In genomic region chr11:95939828-95940507, GRCm38 (mm10) we compare ENCODE assay signal across 12 mouse cellular contexts. TPM values are rescaled to one million over a fixed set of nuclear protein-coding genes. Genes with fewer than 3 reads are reported as not detected.
DNase-seq lines count a peak whose midpoint lies in the region; ATAC-seq and TF ChIP-seq lines count a peak whose summit lies in the region.
"Had no signal": no experiment of that assay in that cellular context is flagged by ENCODE, and none has a peak within 500 bp of the region (broad histone marks: within the 10 kb centered on the region; RNA-seq: fewer than 3 reads in every experiment).

No protein-coding gene starts in this region.

- H3K4me2 ChIP-seq in hindbrain, postnatal 0 days (ENCODE audit: low read depth, low read length): no peak overlapping the region
- no peak overlapping the region for H3K4me2 ChIP-seq in hindbrain, embryonic 11.5 days (replicated peaks; ENCODE audit: low read depth, low read length)
- H3K4me2 ChIP-seq in CH12.LX (ENCODE audit: insufficient read depth, low read depth, poor library complexity, severe bottlenecking): no peak overlapping the region
- H3K4me2 ChIP-seq in forebrain, embryonic 12.5 days: no peak overlapping the region
- H3K4me2 ChIP-seq: midbrain, embryonic 12.5 days had no signal

- H3K79me2 ChIP-seq in CH12.LX (replicated peaks; ENCODE audit: control insufficient read depth, extremely low read depth, insufficient read depth, poor library complexity, severe bottlenecking): no peaks in the 10 kb centered on the region

- TF ChIP-seq POLR2A in CH12.LX (IDR thresholded peaks at IDR 0.05; ENCODE audit: low read depth, low read length): no peak

- no peaks in the 10 kb centered on the region for H3K36me3 ChIP-seq in hindbrain, postnatal 0 days (ENCODE audit: insufficient read depth, low read length)
- no peaks in the 10 kb centered on the region for H3K36me3 ChIP-seq in hindbrain, embryonic 11.5 days (ENCODE audit: control insufficient read depth, insufficient read depth, low read length)
- H3K36me3 ChIP-seq in CH12.LX (replicated peaks in 1 of 2; ENCODE audit: control insufficient read depth in 1 of 2, insufficient read depth in 1 of 2, low read length in 1 of 2): no peaks in the 10 kb centered on the region
- no peaks in the 10 kb centered on the region for H3K36me3 ChIP-seq in forebrain, embryonic 12.5 days (replicated peaks)
- H3K36me3 ChIP-seq: midbrain, embryonic 12.5 days had no signal

- WGBS in hindbrain, postnatal 0 days: 37% methylated on average over 11 of the region's 11 CpGs
- 39% methylated on average over 11 of the region's 11 CpGs for WGBS in hindbrain, embryonic 11.5 days
- 45% methylated on average over 11 of the region's 11 CpGs for WGBS in forebrain, embryonic 12.5 days

- no peak for TF ChIP-seq EP300 in CH12.LX (IDR thresholded peaks at IDR 0.05; ENCODE audit: low read length)

- no peaks in the 10 kb centered on the region for H3K4me1 ChIP-seq in hindbrain, postnatal 0 days (ENCODE audit: insufficient read depth, low read length)
- H3K4me1 ChIP-seq in hindbrain, embryonic 11.5 days (replicated peaks; ENCODE audit: control insufficient read depth, insufficient read depth, low read length): no peaks in the 10 kb centered on the region
- peaks cover 0 to 7% of the 10 kb centered on the region in 2 experiments; a peak in 2 of 4 replicates for H3K4me1 ChIP-seq in CH12.LX (ENCODE audit: control insufficient read depth in 1 of 2, insufficient read depth in 2 of 2)
- H3K4me1 ChIP-seq in forebrain, embryonic 12.5 days: no peaks in the 10 kb centered on the region
- H3K4me1 ChIP-seq: midbrain, embryonic 12.5 days had no signal

- H3K9ac ChIP-seq in hindbrain, postnatal 0 days (replicated peaks; ENCODE audit: low read length): no peak overlapping the region
- H3K9ac ChIP-seq in hindbrain, embryonic 11.5 days (ENCODE audit: low read depth, low read length): no peak overlapping the region
- no peak overlapping the region for H3K9ac ChIP-seq in CH12.LX (ENCODE audit: insufficient read depth, low read depth)
- no peak overlapping the region for H3K9ac ChIP-seq in forebrain, embryonic 12.5 days
- H3K9ac ChIP-seq: midbrain, embryonic 12.5 days had no signal

- no peak for DNase-seq in hindbrain, postnatal 0 days (ENCODE audit: low spot score)
- no peak for DNase-seq in hindbrain, embryonic 11.5 days (ENCODE audit: low spot score)
- DNase-seq in CH12.LX (ENCODE audit: extremely low read depth): peak; percentile 13
- peak; percentile 46 to 51 for DNase-seq in adrenal gland, postnatal 36 days
- peak; percentile 40 to 53 for DNase-seq in kidney, postnatal 25 days
- no peak for DNase-seq in left cerebral cortex, postnatal 25 days (ENCODE audit: low spot score in 2 of 2)
- no peak for DNase-seq in layer of hippocampus, adult 11-12 months (ENCODE audit: low spot score)
- DNase-seq: cerebellum, adult 2 months; heart, adult 18-20 months had no signal

- H3K27ac ChIP-seq in hindbrain, postnatal 0 days: no peak overlapping the region
- no peak overlapping the region for H3K27ac ChIP-seq in hindbrain, embryonic 11.5 days (ENCODE audit: low read depth, low read length)
- no peak overlapping the region for H3K27ac ChIP-seq in CH12.LX (ENCODE audit: insufficient read depth, low read depth)
- H3K27ac ChIP-seq in forebrain, embryonic 12.5 days: no peak overlapping the region
- H3K27ac ChIP-seq: midbrain, embryonic 12.5 days had no signal

- intact Hi-C loops in left cerebral cortex, postnatal 25 days (cut with DNase I): no loop called here

- in situ Hi-C loops in CH12.LX (cut with MboI; ENCODE audit: low pct_ligation_motif_present, low pct_unique_long_range_greater_than_20kb, low sequenced_read_pairs): loop anchor here (10.0 kb wide), 2 partner anchors 115 to 255 kb away; partner anchors contain the start of gene Phospho1

- H3K27me3 ChIP-seq in hindbrain, postnatal 0 days (ENCODE audit: insufficient read depth, low read length): no peaks in the 10 kb centered on the region
- H3K27me3 ChIP-seq in hindbrain, embryonic 11.5 days (ENCODE audit: control insufficient read depth, insufficient read depth, low read length): no peaks in the 10 kb centered on the region
- H3K27me3 ChIP-seq in CH12.LX (replicated peaks): peaks cover 61% of the 10 kb centered on the region
- no peaks in the 10 kb centered on the region for H3K27me3 ChIP-seq in forebrain, embryonic 12.5 days

- peak; percentile 77 for TF ChIP-seq RAD21 in CH12.LX (IDR thresholded peaks at IDR 0.05; ENCODE audit: low read depth, low read length)

- H3K9me3 ChIP-seq in hindbrain, postnatal 0 days (ENCODE audit: low read length): no peaks in the 10 kb centered on the region
- no peaks in the 10 kb centered on the region for H3K9me3 ChIP-seq in hindbrain, embryonic 11.5 days (ENCODE audit: control insufficient read depth, low read length)
- H3K9me3 ChIP-seq in CH12.LX (replicated peaks; ENCODE audit: low read length): peaks cover 7% of the 10 kb centered on the region
- no peaks in the 10 kb centered on the region for H3K9me3 ChIP-seq in forebrain, embryonic 12.5 days
- H3K9me3 ChIP-seq: midbrain, embryonic 12.5 days had no signal

- peak; percentile 40 for TF ChIP-seq CTCF in hindbrain, postnatal 0 days (IDR thresholded peaks at IDR 0.05; ENCODE audit: low read depth)
- peak in 1 of 2 experiments; percentile 91; a peak in 2 of 4 replicates for TF ChIP-seq CTCF in CH12.LX (conservative IDR thresholded peaks at IDR 0.05 in 1 of 2, IDR thresholded peaks at IDR 0.05 in 1 of 2; ENCODE audit: low read depth in 2 of 2, low read length in 2 of 2)

- H3K4me3 ChIP-seq in hindbrain, postnatal 0 days (ENCODE audit: low read length): no peak overlapping the region
- no peak overlapping the region for H3K4me3 ChIP-seq in hindbrain, embryonic 11.5 days (ENCODE audit: low read depth, low read length)
- no peak overlapping the region for H3K4me3 ChIP-seq in CH12.LX (replicated peaks in 1 of 3; ENCODE audit: low read depth in 2 of 3, low read length in 2 of 3, poor library complexity in 1 of 3)
- H3K4me3 ChIP-seq in forebrain, embryonic 12.5 days (replicated peaks): no peak overlapping the region
- H3K4me3 ChIP-seq: midbrain, embryonic 12.5 days had no signal

- ATAC-seq in hindbrain, postnatal 0 days: no peak
- ATAC-seq in hindbrain, embryonic 11.5 days (ENCODE audit: low FRiP score): no peak
- no peak for ATAC-seq in forebrain, embryonic 12.5 days (ENCODE audit: low FRiP score)

- dilution Hi-C loops in CH12.LX (cut with MboI; ENCODE audit: extremely low pct_ligation_motif_present, extremely low pct_unique_long_range_greater_than_20kb, low sequenced_read_pairs): no loop called here

TF ChIP-seq in CH12.LX, 34 proteins besides CTCF, POLR2A, EP300 and RAD21:
- TF ChIP-seq ZC3H11A (IDR thresholded peaks at IDR 0.05; ENCODE audit: low read depth, low read length) (peak; percentile 55), BHLHE40 (IDR thresholded peaks at IDR 0.05; ENCODE audit: low read depth, low read length) (peak; percentile 45), MAFK (IDR thresholded peaks at IDR 0.05; ENCODE audit: insufficient replicate concordance, low read length) (no peak), KAT2A (IDR thresholded peaks at IDR 0.05; ENCODE audit: insufficient replicate concordance, low read length) (no peak), MAX (IDR thresholded peaks at IDR 0.05; ENCODE audit: low read length) (0 out of 2 replicates have a peak, but pooled peaks have one; percentile 38), JUN (IDR thresholded peaks at IDR 0.05; ENCODE audit: insufficient read depth, low read depth, low read length) (no peak), E2F4 (IDR thresholded peaks at IDR 0.05; ENCODE audit: insufficient replicate concordance, low read depth, low read length) (no peak), MXI1 (IDR thresholded peaks at IDR 0.05; ENCODE audit: low read depth, low read length) (no peak), SMC3 (IDR thresholded peaks at IDR 0.05; ENCODE audit: low read depth, low read length) (peak; percentile 92), SIN3A (IDR thresholded peaks at IDR 0.05; ENCODE audit: low read length) (0 out of 2 replicates have a peak, but pooled peaks have one; percentile 33), TCF12 (IDR thresholded peaks at IDR 0.05; ENCODE audit: low read depth, low read length) (0 out of 2 replicates have a peak, but pooled peaks have one; percentile 14), NELFE (IDR thresholded peaks at IDR 0.05; ENCODE audit: low read depth, low read length) (peak; percentile 52; the same call in 1 of the 2 replicates), ZNF384 (IDR thresholded peaks at IDR 0.05; ENCODE audit: low read depth, low read length) (peak; percentile 46)

RNA-seq across cellular contexts. Expression of gene B4galnt2, which starts 25.3 kb away (rescaled TPM):
- total RNA-seq in hindbrain, postnatal 0 days (2014; rRNA removed): not detected in 2 replicates
- polyA plus RNA-seq in hindbrain, postnatal 0 days (2015; fragmentation: Nextera tagmentation; extraction: Ambion mirVana): not detected in 2 replicates
- polyA plus RNA-seq in hindbrain, embryonic 11.5 days (2014; fragmentation: Nextera tagmentation; extraction: Ambion mirVana): 0.11 TPM in 1 of 2 replicates, not detected in the other
- total RNA-seq in CH12.LX (2012; rRNA removed) (0.25 and 0.34 TPM in 2 replicates), CH12.LX (2014; rRNA removed) (0.42 and 0.53 TPM in 2 replicates)
- 1.9 and 2.0 TPM in 2 replicates for polyA plus RNA-seq in CH12.LX (2012; ENCODE audit: insufficient read length, low read depth)
- total RNA-seq in adrenal gland, postnatal 36 days (2021): not detected
- polyA plus RNA-seq in forebrain, embryonic 12.5 days (2016; fragmentation: Nextera tagmentation; extraction: Ambion mirVana): not detected in 2 replicates
- not detected for total RNA-seq in left cerebral cortex, postnatal 25 days (2021)
- total RNA-seq: heart, adult 18-20 months had no signal
- polyA plus RNA-seq: cerebellum, adult 2 months; liver, adult 2 months; midbrain, embryonic 12.5 days had no signal

Comparison
In these comparisons a context has a peak if more than half of its experiments do, and no peak if none do; other contexts are left out.
1. DNase-seq: peak in CH12.LX (single experiment), adrenal gland, postnatal 36 days (2 of 2) and kidney, postnatal 25 days (2 of 2); none in hindbrain, postnatal 0 days (single experiment), hindbrain, embryonic 11.5 days (single experiment), left cerebral cortex, postnatal 25 days (0 of 2) and layer of hippocampus, adult 11-12 months (single experiment).